Mouse (Mus musculus) kidney, postnatal 4 days (tissue): ENCODE results near the gene Cc2d2b.

Source experiments
- DNase-seq, 2 experiments: peaks; one replicate each; pipeline ENCODE4 v3.0.0; 2021; ENCODE audit warnings: mixed read lengths in 2 of 2

Gene Cc2d2b

DNA sequence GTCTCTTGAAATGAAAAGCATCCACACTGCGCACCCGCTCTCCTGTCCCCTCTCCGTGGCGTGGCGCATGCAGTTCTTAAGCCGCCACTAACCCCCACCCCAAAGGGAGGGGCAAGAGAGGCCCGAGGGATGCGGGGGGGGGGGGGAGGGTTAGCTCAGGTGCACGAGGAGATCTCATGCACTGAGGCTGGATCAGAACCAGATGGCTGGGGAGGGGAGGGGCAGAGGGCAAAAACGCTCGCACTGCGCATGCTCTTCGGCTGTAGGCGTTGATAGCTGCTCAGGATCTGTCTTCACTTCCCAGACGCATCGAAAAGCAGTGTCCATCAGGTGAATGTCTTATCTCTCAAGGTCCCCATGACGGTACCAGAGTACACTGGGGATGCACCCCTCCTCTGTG, at the start of gene Cc2d2b:
Cc2d2b (plus strand) TSS at position 195 of the 400 bp plus-strand sequence.
- DNase-seq, result no peak

DNA sequence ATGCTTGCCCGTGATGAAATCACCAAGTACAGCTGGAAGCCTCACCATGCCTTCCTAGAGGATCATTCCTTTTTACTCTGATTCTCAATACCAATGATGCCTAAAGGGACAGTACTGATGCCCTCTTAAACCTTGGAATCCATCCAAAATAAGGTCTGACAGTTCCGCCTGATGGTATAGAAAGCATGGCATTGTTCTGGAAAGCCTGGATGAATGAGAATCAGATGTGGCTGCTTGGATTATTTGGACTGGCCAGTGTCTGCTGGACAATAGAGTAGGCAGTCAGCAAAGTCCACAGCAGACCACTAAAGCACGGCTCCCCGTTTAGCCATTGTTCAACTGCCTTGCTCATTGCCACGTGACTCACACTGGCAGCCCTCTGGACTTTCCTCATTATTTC, 48.7 kb upstream of the Cc2d2b start:
- no peak for DNase-seq

DNA sequence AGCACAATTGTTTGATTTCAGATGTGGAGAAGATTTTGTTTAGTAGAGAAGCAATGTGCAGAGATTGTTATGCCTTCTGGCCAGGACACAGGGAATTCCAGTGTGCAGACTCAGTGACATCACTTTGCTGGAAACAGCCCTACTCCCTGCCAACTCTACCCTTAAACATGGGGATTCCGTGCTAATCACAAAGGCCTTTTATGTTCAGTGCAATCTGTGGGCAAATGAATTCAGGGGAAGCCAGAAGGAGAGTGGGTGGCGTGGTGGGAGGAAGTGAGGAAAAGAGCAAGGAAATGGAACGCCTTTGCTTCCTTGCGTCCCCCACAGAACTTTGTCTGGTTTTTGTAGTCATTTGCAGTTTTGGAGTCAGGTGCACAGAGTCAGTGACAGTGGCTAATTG, 46.1 kb upstream of the Cc2d2b start:
- DNase-seq, result no peak

DNA sequence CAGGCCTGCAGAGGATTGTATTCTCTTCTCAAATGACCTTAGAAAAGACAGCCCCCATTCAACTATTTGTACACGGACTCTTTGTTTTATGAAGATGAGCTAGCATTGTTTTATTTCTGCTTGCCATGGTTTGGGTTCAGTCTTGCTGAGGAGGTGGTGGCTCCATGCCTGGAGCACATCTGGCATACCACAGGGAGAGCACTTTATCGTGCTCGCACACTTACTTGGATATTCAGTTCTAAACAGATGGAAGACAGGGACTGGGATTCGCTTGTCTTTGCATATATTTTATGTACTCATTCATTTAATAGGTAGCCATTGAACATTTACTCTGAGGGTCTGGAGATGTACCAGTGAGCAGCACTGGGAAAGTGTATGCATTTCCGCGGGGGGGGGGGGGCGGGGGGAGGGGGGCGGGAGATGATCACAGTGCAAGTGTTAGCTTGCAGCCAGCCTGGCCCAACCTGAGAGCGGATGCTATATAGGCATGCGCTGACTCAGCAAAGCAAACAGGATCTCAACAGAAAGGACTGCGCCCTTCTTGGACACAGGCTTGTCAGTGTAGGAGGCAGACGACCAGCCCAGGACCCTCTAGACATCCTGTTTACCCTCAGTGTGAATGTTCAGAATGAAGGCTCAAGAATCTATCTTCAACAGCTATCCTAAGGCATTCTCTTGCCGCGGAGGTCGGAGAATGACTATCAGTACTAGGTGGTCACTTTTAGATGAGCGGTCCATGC, 35.5 kb upstream of the Cc2d2b start:
- no peak for DNase-seq

DNA sequence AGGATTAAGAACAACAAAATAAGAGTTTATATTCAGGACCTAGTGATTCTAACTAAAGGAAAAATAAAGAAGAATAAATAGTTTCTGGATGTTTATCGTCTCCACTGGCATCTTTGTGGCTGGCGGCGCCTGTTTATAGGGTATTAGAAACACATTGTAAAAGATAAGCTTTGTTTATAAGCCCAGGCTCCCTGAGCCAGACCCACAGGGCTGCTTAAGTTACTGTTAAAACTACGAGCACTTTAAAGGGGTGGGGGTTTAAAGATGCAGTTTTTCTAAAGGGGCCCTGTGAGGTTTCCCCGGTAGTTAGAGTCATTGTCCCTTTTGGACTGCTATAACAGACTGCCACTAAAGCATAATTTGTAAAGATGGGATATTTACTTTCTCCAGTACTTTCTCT, 33.9 kb upstream of the Cc2d2b start:
- no peak for DNase-seq

DNA sequence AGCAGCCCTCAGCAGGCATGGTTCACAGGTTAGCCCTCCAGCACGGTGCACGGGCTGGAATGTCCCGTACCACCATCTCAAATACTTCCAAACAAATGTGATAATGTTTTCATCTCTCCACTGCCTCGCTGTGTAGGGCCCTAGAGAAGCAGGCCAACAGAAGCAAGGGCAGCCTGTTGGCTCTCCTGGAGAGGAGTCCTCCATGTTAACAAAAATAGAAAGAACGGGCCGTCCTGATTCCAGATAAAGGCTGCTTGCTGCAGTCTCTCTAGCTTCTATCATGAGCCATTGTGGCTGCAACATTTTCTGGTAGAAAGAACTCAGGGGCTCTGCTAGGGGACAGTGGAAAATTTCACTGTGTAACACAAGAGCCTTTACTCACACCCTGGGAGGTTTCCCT, 31.6 kb upstream of the Cc2d2b start:
- no peak for DNase-seq

DNA sequence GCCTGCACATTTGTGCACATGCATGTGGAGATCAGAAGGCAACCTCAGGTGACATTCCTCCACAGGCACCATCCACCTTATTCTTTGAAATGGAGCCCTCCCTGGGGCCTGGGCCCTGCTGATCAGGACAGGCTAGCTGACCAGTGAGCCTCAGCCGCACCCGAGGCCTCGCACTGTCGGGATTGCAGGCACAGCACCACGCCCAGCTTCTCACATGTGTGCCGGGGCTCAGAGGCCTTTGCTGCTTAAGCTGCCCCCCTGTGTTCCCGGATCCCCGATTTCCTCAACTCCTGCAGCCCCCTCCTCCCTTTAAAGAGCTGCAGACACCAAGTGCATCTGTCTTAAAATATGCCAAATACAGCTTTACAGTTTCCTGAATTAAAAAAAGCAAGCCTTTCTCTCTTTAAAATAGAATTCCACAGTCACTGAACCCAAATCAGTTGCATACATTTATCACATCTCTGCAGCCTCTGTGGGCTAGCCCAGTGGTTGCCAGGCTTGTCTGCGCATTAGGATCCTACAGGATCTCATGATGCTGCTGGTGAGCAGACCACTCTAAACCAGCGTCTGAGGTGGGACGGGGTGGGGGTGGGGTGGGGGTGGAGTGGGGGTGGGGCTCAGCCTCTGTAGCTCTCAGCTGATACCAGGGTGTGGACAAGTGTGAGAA, 29.0 kb upstream of the Cc2d2b start:
- DNase-seq, result no peak

DNA sequence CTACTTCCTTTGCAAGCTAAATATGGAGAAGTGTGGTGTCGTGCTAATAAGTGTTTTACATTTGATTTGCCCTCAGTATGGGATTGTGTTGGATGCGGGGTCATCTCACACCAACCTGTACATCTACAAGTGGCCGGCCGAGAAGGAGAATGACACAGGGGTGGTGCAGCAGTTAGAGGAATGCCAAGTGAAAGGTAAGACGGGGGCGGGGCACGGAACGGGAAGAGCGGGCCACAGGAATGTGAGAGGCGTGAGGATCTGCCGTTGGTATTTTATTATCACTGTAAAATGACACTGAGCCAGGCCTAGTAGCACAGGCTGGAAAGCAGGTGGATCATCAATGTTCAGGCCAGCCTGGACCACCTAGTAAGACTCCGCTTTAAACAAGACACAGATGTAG, 28.2 kb upstream of the Cc2d2b start:
- no peak for DNase-seq

DNA sequence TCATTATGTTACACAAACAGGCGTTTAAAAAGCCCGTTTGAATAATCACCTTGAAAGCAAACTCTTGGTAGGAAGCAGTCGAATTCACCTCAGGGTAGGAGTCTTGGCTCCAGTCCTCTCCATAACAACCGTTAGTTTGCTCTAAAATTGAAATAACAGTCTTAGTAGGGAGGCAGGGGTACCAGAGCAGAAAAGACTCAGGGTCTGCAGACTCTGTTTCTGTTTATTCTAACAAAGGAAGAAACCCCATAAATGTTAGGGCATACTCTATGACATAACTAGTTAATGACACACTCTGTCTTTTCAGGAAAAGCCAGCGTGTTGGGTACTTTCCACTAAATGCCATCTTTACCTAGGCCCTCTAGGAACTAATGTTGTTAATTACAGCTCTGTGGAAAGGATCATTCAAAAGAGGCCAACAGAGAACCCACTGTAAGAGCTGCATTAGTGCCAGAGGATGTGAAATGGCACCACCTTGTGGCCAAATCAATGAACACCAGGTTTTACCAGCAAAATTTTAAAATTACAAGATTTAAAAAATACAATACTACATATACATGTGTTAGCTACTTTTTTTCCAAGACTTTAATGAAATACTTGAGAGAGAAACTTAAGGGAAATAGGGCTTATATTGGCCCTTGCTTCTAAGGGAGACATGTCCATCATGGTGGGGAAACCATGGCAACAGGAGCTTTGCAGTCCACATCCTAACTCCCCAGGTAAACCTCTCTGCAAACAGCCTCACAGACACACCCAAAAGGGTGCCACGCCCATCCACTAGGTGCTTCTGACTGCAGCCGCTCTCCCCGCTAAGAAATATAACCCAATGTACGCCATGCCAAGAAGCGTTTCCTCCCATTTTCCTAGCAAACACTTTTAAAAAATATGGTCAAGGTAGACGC, 26.2 kb upstream of the Cc2d2b start:
- peak; percentile 69 to 73 for DNase-seq

DNA sequence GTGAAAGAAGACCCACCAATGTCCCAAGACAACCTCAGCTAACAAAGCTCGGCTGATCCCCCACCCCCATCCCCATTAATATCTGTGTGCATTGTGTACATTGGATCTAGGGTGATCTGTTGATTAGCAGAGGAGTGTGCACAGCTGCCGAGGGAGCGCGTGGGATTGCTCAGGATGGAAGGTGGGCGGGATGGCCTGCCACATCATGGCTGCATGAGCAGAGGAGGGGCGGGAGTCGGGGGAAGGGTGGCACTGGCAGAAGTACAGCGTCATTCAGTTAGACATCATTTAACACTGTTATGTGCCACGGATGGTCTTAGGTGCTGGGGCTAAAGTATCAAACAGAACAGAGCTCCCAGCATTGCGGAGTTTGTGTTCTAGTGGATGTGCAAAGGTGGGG, 25.0 kb upstream of the Cc2d2b start:
- peak in 1 of 2 experiments; percentile 18 for DNase-seq

DNA sequence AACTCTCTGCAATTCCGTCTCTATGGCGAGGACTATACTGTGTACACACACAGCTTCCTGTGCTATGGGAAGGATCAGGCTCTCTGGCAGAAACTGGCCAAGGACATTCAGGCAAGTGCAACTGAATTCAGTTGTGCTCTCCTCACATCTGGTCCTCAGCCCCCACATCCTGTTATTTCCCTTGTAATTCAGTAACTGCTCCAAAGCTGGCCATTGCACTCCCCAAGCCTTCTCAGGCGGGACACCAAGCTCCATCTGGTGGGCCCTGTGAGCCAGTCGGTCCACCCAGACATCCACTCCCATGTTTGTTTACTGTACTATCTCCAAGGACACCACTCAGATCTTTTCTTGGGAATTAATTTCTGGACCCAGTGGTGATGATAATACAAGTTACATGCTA, 22.4 kb upstream of the Cc2d2b start:
- DNase-seq, result peak in 1 of 2 experiments; percentile 19

DNA sequence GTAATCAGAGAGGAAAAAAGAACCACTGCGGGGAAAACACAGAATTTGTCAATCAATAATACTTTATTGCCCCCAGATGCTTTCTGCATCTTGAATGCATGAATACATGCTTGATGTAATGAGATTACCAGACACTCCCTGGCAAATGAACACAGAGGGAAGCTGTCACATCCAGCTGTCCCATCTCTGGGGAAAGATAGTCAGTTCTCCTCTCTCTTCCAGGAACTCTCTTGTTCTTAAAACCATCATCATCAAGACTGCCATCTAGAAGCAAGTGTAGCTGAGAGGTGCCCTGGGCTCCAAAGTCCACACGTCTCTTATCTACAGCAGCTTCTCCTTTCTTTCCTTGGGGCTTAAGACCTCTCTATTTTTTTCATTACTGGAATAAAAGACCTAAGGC, 21.9 kb upstream of the Cc2d2b start:
- DNase-seq, result no peak

DNA sequence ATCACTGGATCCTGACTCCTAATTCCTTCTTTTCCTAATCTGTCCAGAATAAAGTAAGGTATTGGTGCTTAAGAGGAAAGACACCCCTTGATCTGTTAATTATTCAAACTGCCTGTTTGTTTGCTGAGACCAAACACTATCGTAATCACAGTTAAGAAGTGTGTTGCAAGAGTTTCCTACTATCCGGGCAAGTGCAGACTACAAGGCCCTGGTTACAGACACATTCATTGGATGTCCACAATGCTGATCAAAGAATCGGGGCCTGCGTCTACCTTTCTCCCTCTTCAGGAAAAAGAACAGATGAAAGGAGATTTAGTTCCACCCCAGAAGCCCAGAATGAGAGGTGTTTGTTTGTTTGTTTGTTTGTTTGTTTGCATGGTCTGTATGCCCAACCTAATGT, 20.3 kb upstream of the Cc2d2b start:
- no peak for DNase-seq

DNA sequence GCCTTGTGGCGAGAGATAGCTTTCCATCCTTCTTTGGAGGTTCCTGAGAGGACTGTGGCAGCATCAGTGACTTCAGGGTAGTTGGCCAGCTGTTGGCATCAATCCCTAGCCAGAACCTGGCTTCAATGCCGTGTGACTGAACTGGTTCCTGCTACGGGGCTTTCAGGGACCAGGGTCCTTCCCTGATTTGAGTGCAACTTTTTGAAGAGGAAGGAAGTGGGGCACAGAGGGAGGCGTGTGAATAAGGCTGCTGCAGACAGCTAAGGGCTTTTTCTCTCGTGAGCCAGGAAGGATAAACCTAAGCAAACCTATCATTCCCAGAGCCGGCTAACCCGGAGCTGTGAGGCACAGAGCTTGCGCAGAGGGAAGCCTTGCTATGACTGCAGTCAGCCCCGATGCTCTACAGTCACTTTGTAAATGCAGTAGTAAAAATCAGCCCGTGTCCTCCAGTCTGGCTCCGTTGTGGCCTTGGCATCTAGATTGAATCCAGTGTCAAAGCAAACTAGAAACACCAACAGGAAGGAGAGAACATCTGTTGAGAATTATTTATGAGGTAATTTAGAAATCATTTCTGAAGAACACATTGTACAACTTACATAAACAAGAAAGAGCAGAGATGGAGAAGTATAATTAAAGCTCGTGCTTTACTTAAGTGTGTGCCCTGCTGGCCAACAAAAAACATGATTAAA, 19.7 kb upstream of the Cc2d2b start:
- no peak for DNase-seq

DNA sequence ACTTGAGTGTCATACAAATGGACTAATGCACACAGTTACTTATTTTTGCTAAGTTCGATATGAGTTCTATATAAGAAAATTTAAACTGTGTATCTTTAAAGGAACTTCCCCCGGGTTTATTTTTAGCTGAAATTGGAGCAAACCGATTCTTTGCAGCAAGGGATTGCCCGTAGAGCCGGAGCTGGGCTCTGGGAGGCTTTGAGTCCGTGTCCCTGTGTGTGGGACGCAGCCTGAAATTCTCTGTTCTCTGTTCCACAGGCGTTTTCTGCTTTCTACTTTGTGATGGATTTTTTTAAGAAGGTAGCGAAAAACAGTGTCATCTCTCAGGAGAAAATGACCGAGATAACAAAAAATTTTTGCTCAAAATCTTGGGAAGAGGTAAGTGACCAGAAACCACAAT, 15.1 kb upstream of the Cc2d2b start:
- no peak for DNase-seq

DNA sequence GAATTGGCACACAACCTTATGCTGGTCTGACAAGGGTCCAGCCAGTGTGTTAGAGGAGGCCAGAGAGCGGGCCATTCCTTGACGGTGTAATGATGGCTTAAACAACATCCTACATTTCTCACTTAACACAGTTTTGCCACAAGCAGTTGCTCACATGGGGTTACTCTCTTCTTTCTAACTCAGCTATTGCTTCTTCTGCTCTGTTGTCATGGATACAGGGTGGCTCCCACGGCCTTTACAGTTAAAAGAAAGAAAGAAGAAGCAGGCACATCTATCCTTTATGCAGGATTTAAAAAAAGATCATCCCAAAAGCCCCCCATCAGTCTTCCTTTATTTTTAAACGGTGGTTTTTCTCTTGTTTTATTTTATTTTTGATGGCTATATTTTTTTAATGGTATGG, 14.7 kb upstream of the Cc2d2b start:
- DNase-seq, result no peak

DNA sequence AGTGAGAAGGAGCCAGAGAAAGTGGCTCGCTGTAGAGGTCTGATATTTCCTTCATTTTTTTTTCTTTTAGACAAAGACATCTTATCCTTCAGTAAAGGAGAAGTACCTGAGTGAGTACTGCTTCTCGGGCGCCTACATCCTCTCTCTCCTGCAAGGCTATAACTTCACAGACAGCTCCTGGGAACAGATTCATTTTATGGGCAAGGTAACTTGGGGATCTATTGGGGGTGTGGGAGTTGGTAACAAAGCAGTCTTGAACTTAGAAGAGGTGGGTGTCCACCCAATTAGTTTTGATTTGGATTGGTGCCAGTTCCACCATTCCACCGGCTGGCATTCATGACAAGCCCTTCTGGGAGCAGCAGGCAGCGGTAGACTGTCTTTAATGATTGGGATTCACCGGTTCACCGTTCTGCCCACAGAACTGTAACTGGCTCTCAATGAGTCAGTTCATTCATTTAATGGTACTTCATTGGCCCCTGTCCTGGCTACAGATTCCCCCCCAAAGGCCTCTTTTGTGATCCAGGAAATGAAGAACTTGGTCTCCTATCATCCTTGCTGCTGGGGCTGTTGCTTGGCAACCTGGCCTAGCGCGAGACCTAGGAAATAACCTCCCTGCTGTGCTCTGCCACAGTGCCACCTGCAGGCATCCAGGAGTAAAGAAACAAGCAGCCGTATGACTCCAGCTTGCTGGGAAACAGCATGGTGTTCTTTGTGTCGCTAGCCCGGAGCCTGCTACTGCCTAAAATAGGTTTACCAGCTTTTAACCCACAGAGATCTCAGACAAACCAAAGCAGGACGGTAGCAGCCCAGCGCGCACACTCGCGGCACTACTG, 11.7 kb upstream of the Cc2d2b start:
- peak; percentile 82 to 85 for DNase-seq

DNA sequence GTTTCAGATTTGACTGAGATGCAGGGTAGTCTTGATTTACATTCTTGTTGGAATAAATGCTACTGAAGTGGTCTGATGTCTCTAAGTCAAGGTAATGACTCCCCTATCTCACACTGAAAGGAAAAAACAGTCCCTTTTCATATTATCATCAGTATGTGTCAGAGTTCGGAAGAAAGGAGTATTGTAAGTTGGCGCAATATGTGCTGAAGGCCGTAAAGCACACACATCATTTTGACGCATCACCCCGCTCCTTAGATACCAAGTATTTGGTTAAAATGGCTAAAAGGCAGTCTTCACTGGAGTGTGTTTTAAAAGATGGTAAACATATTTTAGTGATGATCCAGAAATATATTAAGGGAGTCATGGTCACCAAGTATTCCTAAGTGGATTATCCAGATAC, 10.9 kb upstream of the Cc2d2b start:
- DNase-seq, result no peak

DNA sequence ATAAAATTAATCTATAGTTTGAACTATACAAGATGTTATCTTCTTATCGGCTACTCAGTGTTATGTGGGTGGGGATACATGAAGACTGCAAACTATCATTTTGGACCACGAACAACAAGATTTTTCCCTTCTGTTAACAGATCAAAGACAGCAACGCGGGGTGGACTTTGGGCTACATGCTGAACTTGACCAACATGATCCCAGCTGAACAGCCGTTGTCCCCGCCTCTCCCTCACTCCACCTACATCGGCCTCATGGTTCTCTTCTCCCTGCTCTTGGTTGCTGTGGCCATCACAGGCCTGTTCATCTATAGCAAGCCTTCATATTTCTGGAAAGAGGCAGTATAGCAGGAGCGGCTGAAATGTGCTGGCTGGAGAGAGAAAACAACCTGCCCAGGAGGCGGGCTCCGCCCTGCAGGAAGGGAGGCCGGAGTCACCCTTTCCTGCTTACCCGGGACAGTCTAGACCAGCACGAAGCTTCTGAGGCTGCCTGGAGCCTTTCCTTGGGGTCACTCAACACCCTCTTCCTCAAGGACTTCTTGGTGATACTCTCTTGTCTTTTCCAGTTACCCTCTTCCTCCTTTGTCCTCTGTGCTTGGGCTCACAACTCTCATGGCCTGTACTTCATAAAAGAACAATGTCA, 9.7 kb upstream of the Cc2d2b start:
- no peak for DNase-seq

DNA sequence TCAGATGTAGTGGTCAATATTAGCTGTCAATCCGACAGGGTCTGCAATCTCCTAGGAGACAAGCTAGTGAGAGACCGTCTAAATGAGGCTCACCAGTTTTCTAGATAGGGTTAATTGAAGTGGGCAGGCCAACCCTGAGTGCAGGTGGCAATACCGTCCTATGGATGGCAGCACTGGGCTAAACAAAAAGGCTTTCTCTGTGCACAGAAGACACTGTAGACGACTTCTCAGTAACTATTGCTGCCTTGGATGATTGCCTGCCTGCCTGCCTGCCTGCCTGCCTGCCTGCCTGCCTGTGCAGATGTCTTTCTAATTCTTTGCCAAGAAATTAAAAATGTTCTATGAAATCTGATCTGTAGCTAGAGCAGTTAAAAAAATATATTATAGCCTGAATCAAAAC, 1.9 kb upstream of the Cc2d2b start:
- no peak for DNase-seq

DNA sequence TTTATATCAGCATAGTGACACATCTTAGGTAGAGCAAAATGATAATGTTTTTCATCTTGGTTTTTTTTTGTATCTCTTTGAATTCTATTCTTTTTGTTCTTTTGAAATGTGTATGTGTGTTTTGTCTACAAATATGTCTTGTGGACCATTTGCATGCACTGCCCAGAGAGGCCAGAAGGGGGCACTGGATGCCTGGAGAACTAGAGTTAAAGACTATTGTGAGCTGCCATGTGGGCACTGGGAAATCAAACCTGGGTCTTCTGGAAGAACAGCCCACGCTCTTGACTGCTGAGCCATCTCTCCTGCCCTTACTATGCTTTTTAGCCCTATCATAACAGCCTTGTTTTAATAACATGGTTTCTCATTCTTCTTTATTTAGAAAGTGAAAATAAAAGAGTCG, 5.8 kb downstream of the Cc2d2b start:
- DNase-seq, result peak; percentile 56 to 57

DNA sequence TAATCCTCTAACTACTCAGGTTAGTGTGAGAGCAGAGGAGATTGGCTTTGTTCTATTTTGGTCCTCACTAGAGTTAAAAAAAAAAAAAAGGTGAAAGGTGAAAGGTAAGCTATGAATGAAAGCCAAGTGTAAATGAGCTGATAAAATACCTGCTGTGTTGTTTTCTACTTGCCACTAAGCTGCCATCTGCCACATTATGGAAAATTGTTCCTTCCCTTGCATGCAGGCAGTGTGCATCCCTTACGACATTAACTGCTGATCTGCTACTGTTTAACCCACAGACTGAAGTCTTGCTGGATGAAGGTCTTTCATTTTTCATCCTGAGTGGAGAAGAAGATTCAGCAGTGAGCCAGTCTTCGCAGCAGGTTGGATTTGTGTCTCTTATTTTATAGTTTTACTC, 11.5 kb downstream of the Cc2d2b start:
- no peak for DNase-seq
